Mouse (Mus musculus) c-Kit-positive CD71-positive TER-119-negative erythroid progenitor cells, embryonic 14.5 days (primary cell): Measurements from ENCODE around the gene Olfr1393.
"Not testable (repeated sequence)": the region's sequence is repeated elsewhere in the genome, so short reads cannot be mapped to it uniquely, and the experiment has no call there.

Experiments
- DNase-seq: peaks from one replicate; pipeline ENCODE4 v3.0.0-alpha.2; 2013; ENCODE audit warnings: low read depth

Gene Olfr1393

GRCm38 (mm10) chr11:49308547-49308946, 30.4 kb downstream of the Olfr1393 start:
- DNase-seq: not testable (repeated sequence)

- no peak for DNase-seq
Observed at GRCm38 (mm10) chr11:49322442-49322841, 44.3 kb downstream of the Olfr1393 start, which contains the start of gene Olfr1391. Gene Olfr1391, plus strand, starts transcription at chr11:49322742.

- no peak for DNase-seq
Observed at GRCm38 (mm10) chr11:49326726-49327125, 48.6 kb downstream of the Olfr1393 start.

- no peak for DNase-seq
Observed at GRCm38 (mm10) chr11:49329686-49330085, 51.6 kb downstream of the Olfr1393 start.
